Mouse (Mus musculus) kidney, embryonic 15.5 days (tissue): ENCODE data around the gene Cyfip2. TPM values are rescaled to one million over a fixed set of nuclear protein-coding genes. Genes with fewer than 3 reads are reported as not detected.

Experiments used
- ATAC-seq: fragments of 200-750 bp; cut with Nextera tagmentation; replicated peaks from 2 replicates; pipeline ENCODE4 v1.8.0; 2017; ENCODE audit warnings: moderate TSS enrichment; ENCODE audit not compliant: low FRiP score
- H3K27ac ChIP-seq: fragments of 300-500 bp; sonication (generic); 2 replicates; pipeline ENCODE4 v1.5.1; 2015; ENCODE audit warnings: mild to moderate bottlenecking, inconsistent platforms
- H3K27me3 ChIP-seq: fragments of 300-500 bp; sonication (generic); 2 replicates; pipeline ENCODE4 v1.6.1; 2015; ENCODE audit warnings: inconsistent platforms
- H3K36me3 ChIP-seq: fragments of 300-500 bp; sonication (generic); 2 replicates; pipeline ENCODE4 v1.6.1; 2015; ENCODE audit warnings: inconsistent platforms
- H3K4me1 ChIP-seq: fragments of 300-500 bp; sonication (generic); 2 replicates; pipeline ENCODE4 v1.6.1; 2015; ENCODE audit warnings: inconsistent platforms
- H3K4me2 ChIP-seq: fragments of 300-500 bp; sonication (generic); 2 replicates; pipeline ENCODE4 v1.6.1; 2015; ENCODE audit warnings: moderate library complexity, mild to moderate bottlenecking, inconsistent platforms
- H3K4me3 ChIP-seq: fragments of 300-500 bp; sonication (generic); replicated peaks from 2 replicates; pipeline ENCODE4 v1.5.1; 2015; ENCODE audit warnings: mild to moderate bottlenecking, inconsistent platforms
- H3K9ac ChIP-seq: fragments of 300-500 bp; sonication (generic); 2 replicates; pipeline ENCODE4 v1.6.1; 2015; ENCODE audit warnings: mild to moderate bottlenecking, inconsistent platforms
- H3K9me3 ChIP-seq: fragments of 300-500 bp; sonication (generic); replicated peaks from 2 replicates; pipeline ENCODE4 v1.6.1; 2016; ENCODE audit warnings: inconsistent platforms
- WGBS: fragments of 180-500 bp; shearing (Covaris S2); methylation state at CpG from one replicate; pipeline ENCODE4 v1.1.7; 2015; ENCODE audit warnings: mixed read lengths; 5-methylcytosine and 5-hydroxymethylcytosine counted together
- polyA plus RNA-seq: library from polyadenylated mRNA; unstranded; fragments of >200 nt; fragmentation: Nextera tagmentation; extraction: Ambion mirVana; gene quantifications from 2 replicates; pipeline ENCODE4 v1.2.1, GENCODE M21; 2015

The Cyfip2 gene
- polyA plus RNA-seq, 1 experiment from 2014 or later, result 15.5 TPM

DNA sequence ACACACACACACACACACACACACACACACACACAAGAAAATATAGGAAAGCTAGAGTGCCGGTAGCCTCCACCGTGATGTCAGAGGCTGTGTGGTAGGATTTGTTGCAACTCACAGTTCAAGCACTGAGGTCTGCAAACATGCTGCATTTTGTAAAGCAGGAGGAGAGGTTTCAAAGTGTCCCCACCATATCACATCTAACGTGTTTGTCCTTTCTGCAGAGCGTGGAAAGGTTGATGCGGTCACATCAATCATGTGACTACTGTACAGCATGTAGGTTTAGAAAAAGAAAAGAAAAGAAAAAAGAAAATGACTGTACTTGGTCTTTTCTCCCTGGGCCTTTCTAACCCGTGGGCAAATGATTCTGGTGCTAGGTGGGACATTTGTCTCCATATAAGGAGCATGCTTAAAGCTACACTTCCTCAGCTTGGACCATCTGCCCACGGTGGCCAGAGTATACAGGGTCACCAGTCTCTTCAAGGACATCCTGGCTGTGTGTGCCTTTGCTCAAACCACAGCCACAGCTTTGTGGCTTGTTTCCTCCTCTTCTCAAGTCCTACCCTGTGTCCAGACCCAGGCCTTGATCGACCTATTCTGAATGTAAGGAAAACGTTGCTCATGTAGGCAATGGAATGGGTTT lies 6.7 kb downstream of the Cyfip2 start:
- no peaks in the 10 kb centered on the region for H3K36me3 ChIP-seq
- H3K4me3 ChIP-seq, result no peak overlapping the region
- peaks cover 24% of the 10 kb centered on the region for H3K4me1 ChIP-seq
- H3K9me3 ChIP-seq, result no peaks in the 10 kb centered on the region
- H3K9ac ChIP-seq, result no peak overlapping the region
- H3K4me2 ChIP-seq, result no peak overlapping the region
- no peak for ATAC-seq
- no peak overlapping the region for H3K27ac ChIP-seq
- 69% methylated on average over 9 of the region's 9 CpGs for WGBS
- H3K27me3 ChIP-seq, result no peaks in the 10 kb centered on the region; the same call in 1 of the 2 replicates

DNA sequence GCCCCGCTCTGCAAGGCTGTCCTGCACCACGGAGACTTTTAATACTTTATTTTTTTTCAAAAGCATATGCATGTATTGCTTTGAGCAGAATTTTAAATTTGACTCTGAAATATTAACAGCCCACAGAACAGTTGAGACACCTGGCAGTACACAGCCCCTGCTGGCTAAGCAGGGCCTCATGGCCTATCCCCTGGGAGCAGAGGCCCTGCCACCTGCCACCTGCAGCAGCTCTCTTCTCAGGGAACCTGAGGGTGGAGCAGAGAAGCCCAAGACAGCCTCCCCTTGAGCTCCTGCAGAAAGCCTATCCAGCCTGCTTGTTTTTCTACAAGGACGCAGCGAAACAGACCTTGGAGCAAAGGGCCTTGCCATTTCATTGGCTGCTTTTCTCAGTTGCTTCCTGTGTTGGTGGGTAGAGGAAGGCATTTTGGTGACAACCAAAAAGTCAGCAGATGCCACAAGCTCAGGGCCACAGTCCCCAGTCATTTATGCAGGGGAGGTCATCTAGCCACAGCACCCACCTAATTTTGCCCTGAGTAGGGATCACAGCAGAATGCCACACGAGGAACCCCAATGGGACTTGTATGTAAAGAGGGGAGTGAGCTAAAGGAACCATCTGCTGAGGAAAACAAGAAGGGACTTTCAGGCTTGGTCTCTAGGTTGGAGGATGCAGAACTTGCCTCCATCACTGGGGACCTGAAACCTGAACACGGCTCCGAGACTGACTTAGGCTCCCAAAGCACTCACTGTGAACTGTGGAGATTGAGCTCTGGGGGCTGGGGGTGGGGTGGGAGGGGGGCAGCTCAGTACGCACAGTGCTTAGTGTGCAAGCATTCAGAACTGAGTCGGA lies 7.6 kb downstream of the Cyfip2 start:
- H3K4me3 ChIP-seq, result no peak overlapping the region
- no peak overlapping the region for H3K27ac ChIP-seq
- H3K9me3 ChIP-seq, result no peaks in the 10 kb centered on the region
- no peak overlapping the region for H3K9ac ChIP-seq
- peaks cover 16% of the 10 kb centered on the region; the same call in 1 of the 2 replicates for H3K4me1 ChIP-seq
- ATAC-seq, result no peak
- H3K36me3 ChIP-seq, result no peaks in the 10 kb centered on the region
- no peaks in the 10 kb centered on the region for H3K27me3 ChIP-seq
- 78% methylated on average over 9 of the region's 9 CpGs for WGBS
- H3K4me2 ChIP-seq, result no peak overlapping the region

DNA sequence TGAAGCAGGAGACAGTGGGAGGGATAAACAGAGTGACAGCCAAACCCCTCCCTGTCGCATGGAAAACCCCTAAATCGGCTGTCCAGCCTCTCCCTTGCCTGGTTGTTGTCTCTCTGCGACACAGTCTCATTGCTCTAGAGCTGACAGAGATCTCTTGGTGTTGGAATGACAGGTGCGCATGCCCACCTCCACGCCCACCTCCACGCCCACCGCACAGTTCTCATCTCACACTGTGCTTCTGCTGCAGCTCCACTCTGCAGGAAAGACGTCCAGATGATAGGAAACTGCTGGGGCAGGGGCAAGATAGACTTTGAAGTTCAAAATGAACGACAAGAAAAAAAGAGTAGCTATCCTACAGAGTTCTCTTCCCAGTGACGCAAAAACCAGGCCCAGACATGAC lies 8.6 kb downstream of the Cyfip2 start:
- WGBS, result 77% methylated on average over 10 of the region's 10 CpGs

DNA sequence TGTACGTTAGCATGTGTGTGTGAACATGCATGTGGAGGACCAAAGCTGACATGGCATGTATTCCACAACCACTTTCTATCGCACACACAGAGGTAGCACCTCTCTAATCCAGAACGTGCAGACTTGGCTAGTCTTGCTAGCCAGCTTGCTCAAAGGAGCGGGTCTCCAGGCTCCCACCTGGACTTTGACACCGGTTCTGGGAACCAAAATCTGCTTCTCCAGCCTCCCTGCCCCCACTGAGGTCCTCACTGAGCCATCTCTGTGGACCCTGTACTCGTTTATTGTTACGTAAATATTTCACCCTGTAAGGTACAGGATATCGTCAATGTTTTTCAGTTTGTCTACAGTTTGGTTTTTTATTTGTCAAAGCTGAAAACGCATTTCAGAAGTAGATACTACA lies 10.2 kb downstream of the Cyfip2 start:
- ATAC-seq, result no peak
- H3K4me3 ChIP-seq, result no peak overlapping the region
- H3K27me3 ChIP-seq, result no peaks in the 10 kb centered on the region
- no peak overlapping the region for H3K9ac ChIP-seq
- H3K27ac ChIP-seq, result no peak overlapping the region
- no peak overlapping the region for H3K4me2 ChIP-seq
- H3K9me3 ChIP-seq, result no peaks in the 10 kb centered on the region
- H3K4me1 ChIP-seq, result peaks cover 21% of the 10 kb centered on the region
- H3K36me3 ChIP-seq, result no peaks in the 10 kb centered on the region
- WGBS, result 87% methylated on average over 9 of the region's 9 CpGs

More for the DNA sequence above, 8.6 kb downstream of the Cyfip2 start:
- Histone ChIP-seq H3K27me3 (no peaks in the 10 kb centered on the region), H3K27ac (no peak overlapping the region), H3K9me3 (no peaks in the 10 kb centered on the region), H3K9ac (no peak overlapping the region), H3K4me2 (no peak overlapping the region), H3K4me1 (peaks cover 12% of the 10 kb centered on the region), H3K36me3 (no peaks in the 10 kb centered on the region), H3K4me3 (no peak overlapping the region)
- no peak for ATAC-seq

DNA sequence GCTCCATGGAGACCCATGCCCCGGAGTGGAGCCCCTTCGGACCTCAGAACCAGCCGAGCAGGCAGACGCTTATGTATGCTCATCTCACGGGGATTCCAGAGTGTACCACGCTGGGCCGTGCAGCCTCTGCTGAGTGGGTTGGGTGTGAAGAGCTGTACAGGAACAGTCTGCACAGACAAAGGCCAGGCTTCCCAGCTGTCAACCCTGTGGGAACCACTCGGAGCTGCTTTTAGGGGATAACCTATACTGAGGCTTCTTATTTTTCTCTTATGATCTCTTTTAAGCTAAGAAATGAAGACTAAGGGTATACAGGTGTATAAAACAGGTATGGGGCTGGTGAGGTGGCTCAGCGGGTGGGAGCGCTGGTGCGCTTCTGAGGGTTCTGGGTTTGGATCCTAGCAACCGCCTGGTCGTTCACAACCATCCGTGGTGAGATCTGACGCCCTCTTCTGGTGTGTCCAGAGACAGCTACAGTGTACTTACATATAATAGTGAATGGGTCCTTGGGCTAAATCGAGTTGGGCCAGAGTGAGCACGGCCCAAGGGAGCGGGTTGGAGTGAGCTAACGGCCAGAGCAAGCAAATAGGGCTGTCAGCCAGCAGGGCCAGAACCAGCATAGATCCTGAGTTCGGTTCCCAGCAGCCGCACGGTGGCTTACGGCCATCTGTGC lies 10.9 kb downstream of the Cyfip2 start:
- H3K4me3 ChIP-seq, result no peak overlapping the region
- H3K4me2 ChIP-seq, result no peak overlapping the region
- 89% methylated on average over 23 of the region's 23 CpGs for WGBS
- no peaks in the 10 kb centered on the region for H3K36me3 ChIP-seq
- H3K9ac ChIP-seq, result no peak overlapping the region
- no peak overlapping the region for H3K27ac ChIP-seq
- peaks cover 21% of the 10 kb centered on the region for H3K4me1 ChIP-seq
- H3K27me3 ChIP-seq, result no peaks in the 10 kb centered on the region
- ATAC-seq, result no peak
- no peaks in the 10 kb centered on the region for H3K9me3 ChIP-seq

DNA sequence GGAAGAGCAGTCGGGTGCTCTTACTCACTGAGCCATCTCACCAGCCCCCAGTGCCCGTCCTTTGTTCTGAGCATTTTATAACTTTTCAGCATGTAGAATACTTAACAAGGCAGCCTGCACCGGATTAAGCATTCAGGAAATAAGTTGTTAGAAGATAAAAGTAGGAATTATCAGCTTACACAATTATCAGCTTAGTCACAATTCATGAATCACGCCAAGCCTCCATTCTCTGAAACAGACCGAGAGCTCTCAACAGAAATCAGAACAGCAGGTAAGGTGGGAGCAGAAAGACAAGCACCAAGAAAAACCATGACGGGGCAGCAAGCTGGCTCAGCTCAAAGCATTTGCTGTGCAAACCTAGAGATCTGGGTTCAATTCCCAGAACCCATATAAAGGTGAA lies 12.8 kb downstream of the Cyfip2 start:
- Histone ChIP-seq H3K27ac (no peak overlapping the region), H3K4me1 (peaks cover 20% of the 10 kb centered on the region), H3K9ac (no peak overlapping the region), H3K27me3 (no peaks in the 10 kb centered on the region), H3K4me2 (no peak overlapping the region), H3K9me3 (no peaks in the 10 kb centered on the region), H3K36me3 (no peaks in the 10 kb centered on the region), H3K4me3 (no peak overlapping the region)
- WGBS, result 81% methylated on average over 6 of the region's 6 CpGs
- ATAC-seq, result no peak

DNA sequence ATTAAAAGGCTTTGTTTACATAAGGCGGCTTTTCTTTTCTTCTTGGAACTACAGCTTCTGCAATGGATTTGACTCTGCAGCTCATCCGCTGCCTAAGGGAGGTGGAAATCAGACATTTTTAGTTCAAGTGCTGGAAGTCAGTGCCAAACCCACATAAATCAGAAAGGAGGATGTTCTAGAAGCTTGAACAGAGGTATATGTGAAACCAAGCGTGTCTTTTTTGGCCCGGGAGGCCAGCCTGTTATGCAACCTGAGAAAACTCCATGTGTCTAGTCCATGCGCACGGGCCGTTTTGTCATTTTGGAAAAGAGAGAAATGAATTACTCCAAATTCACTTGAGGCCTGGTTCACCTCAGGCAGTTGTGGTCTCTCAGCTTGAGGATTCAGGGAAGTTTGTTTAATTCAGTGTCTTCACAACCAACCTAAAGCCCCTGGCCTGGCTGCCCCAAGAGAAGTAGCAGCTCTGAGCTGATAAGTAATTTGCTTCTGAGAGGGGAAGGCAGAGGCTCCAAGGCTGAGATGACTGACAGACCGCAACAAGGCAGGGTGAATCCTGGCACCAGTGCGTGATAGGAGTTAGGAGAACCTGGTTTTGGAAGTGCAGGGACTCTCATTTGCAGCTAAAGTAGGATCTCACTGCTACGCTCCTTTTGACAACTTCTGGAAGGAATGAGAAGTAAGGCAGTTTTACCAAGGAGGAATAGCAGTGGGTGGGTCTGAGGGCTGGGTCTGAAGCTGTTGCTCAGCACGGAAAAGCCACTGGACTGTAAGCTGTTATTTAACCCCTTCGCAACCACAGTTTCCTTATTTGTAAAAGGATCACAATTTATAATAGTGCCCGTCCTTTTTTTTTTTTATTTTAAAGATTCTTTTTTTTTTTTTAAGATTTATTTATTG lies 13.5 kb downstream of the Cyfip2 start:
- Histone ChIP-seq H3K4me1 (peaks cover 20% of the 10 kb centered on the region), H3K4me3 (no peak overlapping the region), H3K27ac (peak overlapping the region; percentile 54; the same call in 1 of the 2 replicates), H3K9me3 (no peaks in the 10 kb centered on the region), H3K9ac (no peak overlapping the region), H3K4me2 (no peak overlapping the region), H3K36me3 (no peaks in the 10 kb centered on the region), H3K27me3 (no peaks in the 10 kb centered on the region)
- WGBS, result 43% methylated on average over 13 of the region's 13 CpGs
- 0 out of 2 replicates have a peak, but pooled peaks have one; percentile 41 for ATAC-seq

DNA sequence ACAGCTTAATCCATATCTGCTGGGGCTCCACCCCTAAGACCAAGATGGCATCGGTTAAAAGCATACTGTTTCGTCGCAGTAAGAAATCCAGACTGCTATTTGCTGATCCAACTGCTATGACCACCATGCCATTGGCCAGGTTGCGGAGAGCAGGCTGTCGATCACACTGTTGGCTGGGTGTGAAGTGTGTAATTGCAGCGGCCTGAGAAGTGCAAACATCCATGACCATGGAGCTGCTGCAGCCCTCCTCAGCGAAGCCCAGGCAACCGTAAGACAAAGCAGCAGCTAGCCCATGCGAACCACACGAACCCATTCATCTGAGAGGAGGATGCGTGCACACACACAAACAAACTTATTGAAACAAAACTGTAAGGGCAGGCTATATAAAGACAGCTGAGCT lies 18.3 kb downstream of the Cyfip2 start:
- Histone ChIP-seq H3K4me1 (peaks cover 38% of the 10 kb centered on the region), H3K9me3 (no peaks in the 10 kb centered on the region), H3K36me3 (no peaks in the 10 kb centered on the region), H3K4me2 (no peak overlapping the region), H3K27ac (no peak overlapping the region), H3K4me3 (no peak overlapping the region), H3K27me3 (no peaks in the 10 kb centered on the region), H3K9ac (no peak overlapping the region)
- WGBS, result 71% methylated on average over 11 of the region's 11 CpGs
- ATAC-seq, result peak; percentile 49

DNA sequence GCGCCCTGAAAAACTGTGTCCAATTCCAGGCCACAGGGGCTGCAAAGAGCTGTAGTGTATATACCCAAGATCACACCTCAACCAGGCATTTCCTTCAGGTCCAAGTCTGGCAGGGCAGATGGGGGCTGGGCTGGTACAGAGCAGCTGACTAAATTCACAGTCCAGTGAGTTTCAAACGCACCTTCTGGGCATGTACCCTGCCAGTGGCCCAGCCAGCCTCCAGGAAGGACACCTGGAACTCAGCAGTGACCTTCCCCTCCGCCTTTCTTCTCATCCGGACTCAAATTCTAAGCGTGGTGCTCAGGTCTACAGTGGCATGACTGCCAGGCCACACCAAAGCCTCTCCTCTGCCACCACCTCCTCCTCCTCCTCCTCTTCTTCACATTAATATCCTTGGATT lies 19.2 kb downstream of the Cyfip2 start:
- ATAC-seq, result no peak; the same call in 1 of the 2 replicates
- Histone ChIP-seq H3K27me3 (no peaks in the 10 kb centered on the region), H3K36me3 (no peaks in the 10 kb centered on the region), H3K9ac (no peak overlapping the region), H3K27ac (no peak overlapping the region), H3K4me1 (peaks cover 29% of the 10 kb centered on the region), H3K4me2 (no peak overlapping the region), H3K9me3 (no peaks in the 10 kb centered on the region), H3K4me3 (no peak overlapping the region)
- WGBS, result 74% methylated on average over 5 of the region's 5 CpGs

DNA sequence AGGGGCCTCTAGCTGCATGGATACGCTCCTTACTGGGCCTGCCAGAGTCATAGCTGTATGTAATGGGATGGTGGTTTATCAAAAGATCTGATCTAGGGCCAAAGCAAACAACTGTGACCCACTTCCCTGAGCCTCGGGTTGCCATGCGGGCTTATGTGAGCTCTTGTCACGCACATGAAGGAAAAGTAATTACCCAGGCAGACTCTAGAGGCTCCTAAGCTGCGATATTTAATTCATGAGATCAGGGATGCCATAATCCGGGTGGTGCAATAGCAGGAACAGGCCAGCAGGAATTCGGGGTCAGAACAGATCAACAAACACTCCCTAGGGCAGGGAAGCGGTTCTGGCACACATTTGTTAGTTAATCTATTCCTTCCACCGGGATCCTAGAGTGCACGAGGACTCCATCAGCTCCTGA lies 21.7 kb downstream of the Cyfip2 start:
- Histone ChIP-seq H3K4me2 (no peak overlapping the region), H3K4me1 (peaks cover 28% of the 10 kb centered on the region), H3K36me3 (no peaks in the 10 kb centered on the region), H3K27me3 (no peaks in the 10 kb centered on the region), H3K27ac (peak overlapping the region; percentile 19), H3K9ac (no peak overlapping the region), H3K9me3 (no peaks in the 10 kb centered on the region), H3K4me3 (no peak overlapping the region)
- peak; percentile 41 for ATAC-seq
- 21% methylated on average over 10 of the region's 10 CpGs for WGBS

DNA sequence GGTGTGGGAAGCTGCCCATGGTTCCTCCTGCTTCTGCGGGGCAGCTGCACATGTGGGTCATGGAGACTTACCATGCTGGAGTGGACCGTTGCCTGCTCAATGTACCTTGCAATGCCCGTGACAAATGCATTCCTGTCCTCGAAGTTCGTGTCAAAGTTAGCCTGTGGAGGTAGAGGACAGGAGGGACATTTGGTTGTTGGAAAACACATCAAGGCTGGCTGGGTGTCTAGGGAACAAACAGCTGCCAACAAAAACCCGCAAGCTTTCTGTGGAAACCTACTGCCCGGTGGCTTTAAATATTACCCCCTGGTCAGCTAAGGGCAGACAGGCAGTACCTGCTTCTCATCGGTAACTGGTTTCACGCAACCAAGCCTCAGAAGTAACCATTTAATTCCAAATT lies 23.1 kb downstream of the Cyfip2 start:
- 63% methylated on average over 9 of the region's 9 CpGs for WGBS
- Histone ChIP-seq H3K4me3 (no peak overlapping the region), H3K4me1 (peaks cover 28% of the 10 kb centered on the region), H3K36me3 (no peaks in the 10 kb centered on the region), H3K27me3 (no peaks in the 10 kb centered on the region), H3K4me2 (no peak overlapping the region), H3K9ac (no peak overlapping the region), H3K27ac (no peak overlapping the region), H3K9me3 (no peaks in the 10 kb centered on the region)
- no peak for ATAC-seq
